Mouse (Mus musculus): Measurements from ENCODE around the gene Tgfbrap1. TPM values are rescaled to one million over a fixed set of nuclear protein-coding genes. Genes with fewer than 3 reads are reported as not detected.

Gene Tgfbrap1
- polyA plus RNA-seq, 1 experiment from 2014 or later, result 8.3 TPM

Other genes with a start within 250 kb of the Tgfbrap1 start
- 60.3 and 62.4 TPM in 2 replicates for gene Mrps9, start 247.4 kb downstream of the Tgfbrap1 start, polyA plus RNA-seq (2015; fragmentation: Nextera tagmentation; extraction: Ambion mirVana)
- 4.5 and 4.9 TPM in 2 replicates for gene Gpr45, start 145.8 kb downstream of the Tgfbrap1 start, polyA plus RNA-seq (2015; fragmentation: Nextera tagmentation; extraction: Ambion mirVana)
- 23.2 and 25.8 TPM in 2 replicates for gene AI597479, start 73 bp upstream of the Tgfbrap1 start, polyA plus RNA-seq (2015; fragmentation: Nextera tagmentation; extraction: Ambion mirVana)
- 54.5 and 58.0 TPM in 2 replicates for gene Fhl2, start 98.3 kb upstream of the Tgfbrap1 start, polyA plus RNA-seq (2015; fragmentation: Nextera tagmentation; extraction: Ambion mirVana)